Mouse (Mus musculus) adrenal gland, postnatal 25 days (tissue): ENCODE measurements around the gene Cars2. TPM values are rescaled to one million over a fixed set of nuclear protein-coding genes. Genes with fewer than 3 reads are reported as not detected.
A peak's percentile ranks its signal among the peaks of the same experiment; 100 is the strongest.
"Not testable (repeated sequence)": the region's sequence is repeated elsewhere in the genome, so short reads cannot be mapped to it uniquely, and the experiment has no call there.

ENCODE experiments used
- DNase-seq: peaks from one replicate; pipeline ENCODE4 v3.0.0; 2021; ENCODE audit warnings: mixed read lengths
- total RNA-seq: library from RNA; stranded (reverse); gene quantifications from 2 replicates; pipeline ENCODE4 v1.2.3, GENCODE M21; 2021

Gene Cars2
- total RNA-seq, 1 experiment from 2014 or later: 44.8 TPM

DNA sequence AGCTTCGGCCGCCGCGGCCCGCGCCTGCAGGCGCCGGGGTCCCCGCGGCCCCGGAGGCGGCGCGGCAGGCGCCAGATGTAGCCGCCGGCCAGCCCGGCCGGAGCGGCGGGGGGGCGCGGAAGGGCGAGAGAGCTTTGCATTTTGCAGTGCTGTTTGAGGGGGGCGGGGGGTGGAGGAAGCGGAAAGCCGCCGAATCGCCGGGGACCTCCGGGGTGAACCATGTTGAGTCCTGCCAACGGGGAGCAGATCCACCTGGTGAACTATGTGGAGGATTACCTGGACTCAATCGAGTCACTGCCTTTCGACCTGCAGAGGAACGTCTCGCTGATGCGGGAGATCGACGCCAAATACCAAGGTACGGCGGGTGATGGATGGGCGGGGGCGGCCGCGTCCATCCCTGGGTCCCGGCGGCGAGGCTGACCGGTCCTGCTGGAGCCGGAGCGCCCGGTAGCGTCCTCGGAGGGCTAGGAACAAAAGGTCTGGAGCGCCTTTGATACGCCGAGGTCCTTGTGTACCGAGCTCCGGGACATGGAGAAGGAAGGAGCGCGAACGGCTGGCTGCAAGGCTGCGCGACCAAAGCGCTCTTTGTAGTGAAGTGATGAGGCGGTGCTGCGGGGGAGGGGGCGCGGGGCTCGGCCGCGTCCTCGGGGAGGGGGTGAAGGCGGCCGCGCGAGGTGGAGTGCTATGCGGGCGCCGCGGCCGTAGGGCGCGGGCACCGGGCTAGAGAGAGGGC is 6.3 kb upstream of the Cars2 start:
- DNase-seq: peak; percentile 47

DNA sequence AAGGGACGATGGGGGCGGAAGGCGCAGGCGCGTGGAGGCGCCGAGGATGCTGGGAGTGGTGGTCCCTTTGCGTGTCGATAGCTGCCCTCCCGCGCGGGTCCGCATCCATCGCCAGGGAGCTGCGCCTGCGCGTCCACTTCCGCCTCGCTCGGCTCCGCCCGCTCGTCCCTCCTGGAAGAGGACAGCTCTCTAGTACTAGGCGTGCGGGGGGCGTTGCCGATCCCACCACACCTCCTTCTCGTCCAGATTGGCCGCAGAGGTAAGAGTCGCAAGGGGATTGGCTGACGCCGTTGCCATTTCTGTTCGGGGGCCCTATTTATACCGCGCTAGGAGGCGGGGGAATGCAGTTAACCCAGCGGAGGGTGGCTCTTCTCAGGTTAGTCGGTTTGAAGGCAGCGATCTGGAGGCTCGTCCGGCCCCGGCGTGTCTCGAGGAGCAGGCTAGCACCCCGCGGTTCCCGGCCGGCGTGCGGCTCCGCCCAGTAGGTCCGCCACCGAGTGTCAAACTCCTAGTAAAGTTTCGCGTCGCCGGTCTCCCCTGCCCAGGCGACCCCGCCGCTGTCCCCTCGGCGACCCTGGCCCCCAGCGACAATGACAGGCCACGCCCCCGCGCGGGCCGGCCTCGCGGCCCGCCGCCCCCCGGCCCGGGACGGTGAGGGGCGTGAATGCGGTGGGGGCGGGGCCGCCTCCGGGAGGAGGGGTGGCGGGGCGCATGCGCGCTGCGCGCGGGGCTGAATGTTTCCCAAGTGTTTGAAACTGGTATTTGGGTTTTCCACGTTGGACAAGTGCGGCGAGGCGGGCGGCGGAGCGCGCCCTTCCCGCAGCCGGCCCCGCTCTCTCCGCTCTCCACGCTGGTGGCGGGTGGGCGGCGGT is 5.4 kb upstream of the Cars2 start:
- DNase-seq: peak; percentile 98

DNA sequence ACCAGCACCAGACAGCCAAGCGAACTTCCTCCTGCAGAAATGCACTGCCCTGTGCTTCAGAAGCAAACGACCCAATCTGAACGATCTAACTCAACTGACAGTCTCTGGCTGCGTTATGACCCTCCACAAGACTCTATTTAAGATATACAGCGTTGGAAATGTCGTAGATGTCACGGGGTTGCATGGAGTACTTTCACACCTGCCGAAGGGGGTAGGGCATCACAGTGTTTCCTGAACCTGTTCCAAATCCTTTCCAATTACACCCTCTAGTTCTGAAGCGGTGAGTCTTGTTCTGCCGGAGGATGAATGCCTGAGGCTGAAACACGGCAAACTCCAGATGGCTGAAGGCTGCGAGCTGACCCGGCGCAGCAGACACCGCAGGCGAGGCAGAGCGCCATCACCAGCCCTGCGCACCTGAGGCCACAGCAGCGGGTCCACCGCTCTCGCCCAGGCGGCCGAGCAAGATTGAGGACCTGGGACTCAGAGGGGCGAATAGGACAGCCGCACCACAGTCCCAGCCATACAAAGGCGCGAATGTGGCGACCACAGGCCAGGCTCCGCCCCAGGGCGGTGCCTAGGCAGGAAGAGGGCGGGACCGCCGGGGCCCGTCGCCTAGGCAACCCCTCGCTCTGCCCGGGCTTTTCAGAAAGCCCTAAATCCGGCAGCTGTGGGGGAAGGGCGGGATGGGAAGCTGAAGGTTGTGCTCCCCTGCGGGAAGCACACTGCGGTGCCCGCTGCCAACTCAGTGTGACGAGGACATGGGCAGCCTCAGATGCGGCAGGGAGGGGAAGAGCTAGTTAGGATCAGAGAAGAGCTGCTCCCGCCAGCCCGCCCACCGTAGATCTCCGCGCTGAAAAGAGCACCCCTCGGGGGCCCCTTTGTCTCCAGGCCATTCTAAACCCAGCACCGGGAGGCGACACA is 4.5 kb upstream of the Cars2 start, which contains the start of gene Ing1:
Gene Ing1 (plus strand): TSS at position 773 of the 921 bp plus-strand sequence.
- peak; percentile 95 for DNase-seq

DNA sequence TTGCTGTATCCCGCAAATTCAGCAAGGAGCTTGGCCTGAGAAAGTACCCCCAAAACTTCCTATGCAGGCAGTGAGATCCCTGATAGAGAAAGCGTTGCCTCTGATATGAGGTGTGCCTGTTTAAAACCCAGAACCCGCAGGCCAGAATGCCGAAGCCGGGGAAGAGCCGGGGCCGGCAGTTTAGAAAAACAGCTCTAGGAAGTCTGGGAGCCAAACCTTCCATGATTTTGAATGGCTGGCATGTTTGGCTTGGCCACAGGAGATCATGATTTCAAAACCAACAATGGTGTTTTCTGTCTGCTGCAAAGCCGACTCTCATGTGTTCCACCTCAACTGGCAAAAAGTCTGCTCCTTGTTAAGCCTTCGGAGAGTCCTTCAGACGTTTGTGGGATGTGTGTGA is 1.8 kb upstream of the Cars2 start:
- no peak for DNase-seq

DNA sequence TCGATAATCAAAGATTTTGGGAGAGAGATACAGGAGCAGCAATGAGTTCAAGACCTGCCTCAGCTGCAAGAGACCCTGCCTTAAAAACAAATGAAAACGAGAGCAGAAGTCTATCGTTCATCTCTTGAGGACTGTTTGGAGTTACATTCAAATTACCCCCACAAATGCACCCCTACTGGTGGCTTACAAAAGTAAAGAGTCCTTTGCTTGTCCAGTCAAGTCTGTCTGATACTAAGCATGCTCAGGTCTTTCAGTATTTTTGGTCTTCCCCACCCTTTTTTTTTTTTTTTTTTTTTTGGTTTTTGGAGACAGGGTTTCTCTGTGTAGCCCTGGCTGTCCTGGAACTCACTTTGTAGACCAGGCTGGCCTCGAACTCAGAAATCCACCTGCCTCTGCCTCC is 914 bp upstream of the Cars2 start:
- DNase-seq: not testable (repeated sequence)

DNA sequence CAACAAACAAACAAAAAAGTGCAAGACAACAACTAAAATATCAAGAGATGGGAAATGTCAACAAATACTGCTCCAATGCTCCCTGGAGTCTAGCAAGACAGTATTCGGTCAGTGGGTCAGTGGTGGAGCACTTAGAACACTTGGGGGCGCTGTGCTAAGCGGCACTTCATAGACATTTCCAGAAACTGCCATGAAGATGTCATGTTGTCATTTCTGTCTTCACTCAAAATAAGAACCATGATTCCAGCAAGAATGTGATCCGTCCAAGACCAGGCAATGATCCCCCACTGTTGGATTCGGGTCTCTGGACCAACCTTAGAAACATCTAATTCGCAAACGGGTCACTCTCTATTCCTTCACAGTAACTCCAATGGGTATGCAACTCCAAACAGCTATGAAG is 877 bp downstream of the Cars2 start:
- DNase-seq: peak; percentile 48

DNA sequence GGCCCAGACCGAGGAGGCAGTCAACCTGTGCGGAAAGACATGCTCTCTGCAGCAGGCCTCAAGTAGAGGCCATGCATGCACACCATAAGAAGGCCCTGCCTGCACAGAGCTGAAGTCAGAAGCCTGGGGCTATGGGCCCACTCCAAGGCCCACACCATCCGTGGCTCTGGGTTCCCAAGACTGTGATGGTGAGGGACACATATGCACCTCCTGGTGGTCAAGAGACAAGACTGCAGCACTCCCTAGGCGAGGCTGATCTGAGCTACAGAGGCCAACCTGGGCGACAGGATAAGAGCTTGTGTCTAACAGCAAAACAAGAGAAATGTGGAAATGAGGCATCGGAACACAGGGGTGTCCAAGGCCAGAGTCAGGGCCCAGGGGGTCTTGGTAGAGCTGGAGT is 3.5 kb downstream of the Cars2 start:
- DNase-seq: no peak

DNA sequence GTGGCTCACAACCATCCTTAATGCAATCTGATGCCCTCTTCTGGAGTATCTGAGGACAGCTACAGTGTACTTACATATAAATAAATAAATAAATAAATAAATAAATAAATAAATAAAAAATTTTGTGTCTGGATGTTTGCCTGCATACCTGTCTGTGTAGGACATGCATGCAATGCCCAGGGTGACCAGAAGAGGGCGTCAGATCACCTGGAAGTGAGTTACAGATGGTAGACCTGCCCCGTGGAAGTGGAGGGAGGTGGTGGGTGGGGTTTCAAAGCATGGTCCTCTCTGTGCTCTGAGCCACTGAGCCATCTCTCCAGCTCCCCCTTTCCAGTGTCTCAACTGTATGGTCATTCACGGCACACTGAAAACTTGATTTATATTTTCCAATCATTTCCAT is 6.2 kb downstream of the Cars2 start:
- DNase-seq: peak; percentile 64

DNA sequence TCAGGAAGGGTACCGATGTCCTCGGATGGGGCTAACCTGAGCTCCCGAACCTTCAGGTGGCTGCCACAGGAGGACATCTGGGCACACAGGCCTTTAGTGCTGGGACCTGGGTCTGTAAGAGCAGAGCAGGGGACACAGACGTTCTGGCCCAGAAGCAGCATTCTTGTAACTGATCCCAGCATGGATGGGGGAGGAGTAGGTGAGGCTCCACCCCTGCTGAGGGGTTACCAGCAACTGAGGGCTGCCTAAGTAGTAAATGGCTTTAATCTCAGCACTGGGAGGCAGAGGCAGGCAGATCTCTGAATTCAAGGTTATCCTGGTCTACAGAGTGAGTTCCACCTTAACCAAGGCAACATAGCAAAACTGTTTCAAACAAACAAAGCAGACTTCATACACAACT is 7.7 kb downstream of the Cars2 start:
- DNase-seq: no peak

DNA sequence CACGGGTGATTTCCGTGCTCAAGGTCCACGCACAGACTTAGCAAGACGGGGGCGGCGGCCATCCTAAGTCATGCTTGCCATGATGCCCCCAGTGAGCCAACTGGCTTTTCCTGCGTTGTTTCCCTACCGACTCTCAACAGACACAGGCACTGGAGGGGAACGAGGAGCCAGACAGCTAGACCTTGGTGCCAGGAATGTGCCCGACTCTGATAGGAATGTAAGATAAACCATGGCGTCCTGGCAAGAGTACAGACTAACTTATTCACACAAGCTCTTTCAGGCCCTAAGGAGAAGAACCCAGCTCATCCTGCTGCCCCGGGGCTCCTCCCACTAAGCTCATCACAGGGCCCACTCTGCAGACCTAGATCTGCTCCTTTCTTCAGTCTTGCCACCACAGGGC is 8.6 kb downstream of the Cars2 start:
- no peak for DNase-seq

DNA sequence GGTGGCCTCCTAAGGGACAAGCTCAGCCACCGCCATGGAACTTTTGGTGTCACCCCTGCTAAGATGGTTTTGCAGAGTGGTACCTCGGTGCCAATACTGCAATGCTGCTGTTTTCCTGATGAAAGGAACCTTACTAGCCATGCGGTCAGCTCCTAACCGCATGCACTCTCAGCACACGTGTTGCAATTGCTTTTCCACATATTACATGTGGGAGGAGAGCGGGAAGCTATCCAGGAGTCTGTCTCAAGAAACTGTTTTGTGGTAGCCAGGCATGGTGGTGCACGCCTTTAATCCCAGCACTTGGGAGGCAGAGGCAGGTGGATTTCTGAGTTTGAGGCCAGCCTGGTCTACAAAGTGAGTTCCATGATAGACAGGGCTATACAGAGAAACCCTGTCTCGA is 10.4 kb downstream of the Cars2 start:
- no peak for DNase-seq

DNA sequence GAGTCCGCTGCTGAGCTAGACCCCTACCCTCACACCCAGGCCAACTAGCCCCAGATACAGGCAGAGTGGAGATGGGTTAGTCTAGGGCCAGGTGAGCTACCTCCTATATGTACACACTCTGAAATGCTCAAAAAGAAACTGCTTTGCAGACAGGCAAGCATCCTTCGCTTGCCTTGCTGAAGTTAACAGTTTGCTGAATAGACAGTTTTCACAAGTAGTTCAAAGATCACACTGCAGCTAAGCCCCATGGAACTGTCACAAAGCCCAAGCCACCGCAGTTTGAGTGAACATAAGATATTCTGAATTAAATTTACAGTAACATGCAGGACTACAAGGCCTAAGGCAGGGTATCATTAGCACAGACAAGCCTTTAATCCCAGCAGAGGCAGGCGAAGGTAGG is 11.5 kb downstream of the Cars2 start:
- DNase-seq: no peak

DNA sequence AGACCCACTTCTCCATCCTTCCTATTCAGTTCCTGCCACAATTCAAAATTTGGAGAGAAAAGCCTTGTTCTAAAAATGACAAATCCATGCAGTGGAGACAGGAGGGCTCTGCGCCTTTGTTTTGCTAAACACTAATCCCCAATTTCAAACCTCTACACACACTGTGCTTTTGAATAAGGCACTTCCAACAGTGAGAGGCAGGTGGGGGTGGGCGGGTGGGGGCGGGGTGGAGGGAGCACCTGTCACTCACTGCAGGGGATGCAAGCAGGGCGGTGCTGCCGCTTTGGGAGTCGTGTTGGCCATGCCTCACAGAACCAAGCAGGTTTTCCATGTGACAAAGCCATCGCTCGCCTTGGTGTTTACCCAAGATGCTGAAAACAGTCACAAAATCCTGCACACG is 16.1 kb downstream of the Cars2 start:
- DNase-seq: no peak

DNA sequence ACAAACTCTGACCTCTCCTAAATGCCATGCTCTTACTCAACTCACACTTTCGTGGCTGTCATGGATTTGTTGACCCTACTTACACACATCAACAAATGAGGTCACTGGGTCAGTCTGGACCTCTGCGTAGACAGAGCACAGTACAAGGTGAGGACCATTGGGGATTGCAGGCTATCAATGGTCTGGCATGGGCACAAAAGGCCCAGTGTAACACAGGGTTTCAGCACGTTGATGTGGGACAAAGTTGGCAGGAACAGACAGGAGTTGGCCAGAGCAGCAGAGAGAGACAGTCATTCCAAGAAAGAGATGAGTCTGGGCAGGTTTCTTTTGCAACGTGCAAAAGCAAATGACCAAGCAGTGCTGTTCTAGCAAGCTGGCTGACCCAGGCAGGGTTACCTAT is 19.7 kb downstream of the Cars2 start:
- no peak for DNase-seq

DNA sequence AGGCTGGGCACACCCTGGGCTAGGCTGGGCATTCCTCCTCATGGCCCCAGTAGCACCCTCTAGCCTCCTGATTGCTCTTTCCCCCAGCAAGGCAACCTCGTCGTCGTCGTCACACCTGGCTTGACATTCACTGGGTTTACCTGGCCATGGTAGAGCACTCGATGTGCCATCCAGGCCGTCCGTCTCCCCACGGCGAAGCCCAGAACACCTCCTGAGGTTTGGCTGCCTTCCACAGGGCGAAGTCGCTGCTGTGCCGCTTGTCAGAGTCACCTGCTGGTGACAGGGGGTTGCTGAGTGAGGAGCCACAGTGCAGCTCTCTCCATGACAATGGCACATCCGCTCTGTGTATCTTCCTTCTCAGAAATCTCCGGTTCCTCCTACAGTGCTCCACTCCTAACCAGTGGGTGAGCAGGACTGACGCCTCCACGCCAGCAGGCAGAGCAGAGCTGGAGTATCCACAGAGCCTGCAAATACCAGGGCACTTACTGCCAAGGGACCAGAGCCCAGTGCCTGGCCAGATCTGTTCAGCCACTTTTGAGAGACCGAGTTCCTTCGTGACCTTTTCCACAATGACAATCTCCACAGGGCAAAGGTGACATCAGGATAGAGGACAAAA is 20.3 kb downstream of the Cars2 start:
- no peak for DNase-seq

DNA sequence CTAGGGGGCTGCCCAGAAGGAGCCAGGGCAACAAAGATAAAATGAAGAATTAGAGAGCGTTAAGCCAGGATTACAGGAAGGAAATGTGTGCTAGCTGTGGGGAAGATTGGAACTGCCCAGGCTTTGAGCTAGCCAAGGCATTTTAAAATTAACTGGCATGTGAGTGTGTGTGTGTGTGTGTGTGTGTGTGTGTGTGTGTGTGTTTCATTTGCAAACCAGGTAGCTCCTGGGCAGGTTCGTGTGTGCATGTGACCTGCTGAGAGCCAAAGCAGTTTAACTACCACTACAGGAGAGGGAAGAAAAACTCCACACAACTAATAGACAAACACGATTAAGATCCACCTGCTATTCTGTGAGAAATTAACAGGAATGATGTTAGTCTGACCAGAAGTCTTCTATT is 27.3 kb downstream of the Cars2 start:
- no peak for DNase-seq

DNA sequence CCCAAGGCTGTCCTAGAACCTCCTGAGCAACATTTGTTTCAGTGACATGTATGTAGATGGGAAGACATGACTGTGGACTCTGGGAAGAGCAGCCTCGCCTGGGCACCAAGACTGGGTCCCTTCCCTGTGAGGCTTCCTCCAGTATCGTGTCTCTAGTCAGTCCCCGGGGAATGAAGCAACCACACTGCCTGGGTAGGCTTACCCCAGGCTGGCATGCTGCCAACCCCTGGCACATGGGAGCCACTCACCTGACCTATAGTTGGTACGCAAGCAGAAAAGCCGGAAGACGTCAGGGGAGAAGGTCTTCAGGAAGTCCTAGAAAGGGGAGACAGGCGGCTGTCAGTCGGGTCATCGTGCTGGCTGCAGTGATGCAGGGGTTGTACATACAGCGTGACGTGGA is 31.9 kb downstream of the Cars2 start:
- DNase-seq: no peak

DNA sequence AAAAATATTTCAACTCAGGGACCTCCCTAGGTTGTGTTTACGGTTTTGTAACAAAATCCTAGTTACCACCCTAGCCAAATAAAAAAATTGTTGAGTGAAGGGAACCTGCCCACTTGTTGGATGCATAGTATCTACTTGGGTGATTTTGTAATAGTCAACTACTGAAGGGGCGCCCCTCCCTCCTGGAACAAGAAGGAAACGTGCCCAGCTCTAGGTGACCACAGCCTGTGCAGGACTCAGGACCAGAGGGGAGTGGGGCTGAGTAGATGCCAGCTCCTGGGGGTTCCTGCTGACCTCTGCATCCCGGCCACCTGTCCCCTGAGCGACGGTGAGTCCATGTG is 32.6 kb downstream of the Cars2 start:
- no peak for DNase-seq

DNA sequence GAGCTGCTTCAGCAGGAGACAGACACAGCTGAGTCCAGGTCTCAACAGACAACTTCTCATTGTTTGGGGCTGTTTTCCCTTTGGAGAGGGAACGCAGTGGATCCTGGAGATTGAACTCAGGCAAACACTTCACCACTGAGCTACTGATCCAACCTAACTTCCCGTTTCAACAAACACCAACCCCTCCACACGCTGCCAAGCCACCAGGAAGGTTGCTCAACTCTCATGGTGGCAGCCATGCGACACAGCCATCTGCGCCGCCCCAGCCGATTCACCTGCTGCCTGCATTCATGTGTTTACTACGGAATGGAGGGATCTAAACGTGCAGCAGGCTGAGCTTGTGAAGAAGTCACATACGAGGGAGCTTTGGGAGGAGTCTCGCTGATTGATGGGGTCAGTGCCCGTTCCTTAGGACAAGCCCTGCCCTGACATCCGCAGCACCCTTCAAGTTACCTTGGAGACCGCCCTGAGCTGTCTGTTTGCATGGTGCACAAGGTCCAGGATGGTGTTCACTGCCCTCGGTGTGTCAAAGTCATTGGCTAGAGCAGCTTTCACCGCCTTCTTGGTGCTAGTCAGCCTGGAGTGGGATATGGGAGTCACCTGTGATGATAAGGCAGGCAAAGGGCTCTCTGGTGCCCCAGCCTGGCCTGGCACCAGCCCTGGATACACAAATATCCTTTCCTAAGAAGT is 33.1 kb downstream of the Cars2 start:
- no peak for DNase-seq

DNA sequence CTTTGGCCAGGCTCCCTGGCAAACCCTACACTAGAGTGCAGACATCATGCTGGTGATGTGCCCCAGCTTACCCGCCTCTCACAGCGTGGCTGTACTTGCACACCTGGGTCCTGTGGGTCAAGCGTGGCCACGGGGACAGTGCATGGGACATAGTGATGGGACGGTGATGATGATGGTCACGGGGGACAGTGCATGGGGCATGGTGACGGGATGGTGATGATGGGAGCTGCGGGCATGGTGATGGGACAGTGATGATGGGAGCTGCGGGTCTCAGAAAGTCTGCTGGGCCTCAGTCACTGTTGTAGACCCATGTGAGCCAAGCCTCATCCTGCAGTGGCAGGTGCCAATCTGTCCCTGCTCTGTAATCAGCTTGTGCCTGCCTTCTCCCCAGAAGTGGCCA is 34.3 kb downstream of the Cars2 start:
- DNase-seq: no peak

DNA sequence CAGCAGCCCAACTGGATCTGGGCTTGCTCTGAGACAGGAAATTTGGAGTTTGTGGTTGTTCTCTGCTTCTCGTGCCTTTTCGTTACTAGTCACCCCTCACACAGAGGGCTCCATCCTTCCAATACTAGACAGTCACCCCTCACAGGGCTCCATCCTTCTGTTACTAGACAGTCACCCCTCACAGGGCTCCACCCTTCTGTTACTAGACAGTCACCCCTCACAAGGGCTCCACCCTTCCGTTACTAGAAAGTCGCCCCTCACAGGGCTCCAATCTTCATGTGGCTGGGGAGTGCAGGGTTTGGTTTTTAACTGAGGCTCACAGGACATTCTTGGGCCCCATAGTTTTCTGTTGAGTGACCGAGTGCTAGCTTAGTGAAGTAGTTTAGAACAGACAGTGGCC is 37.3 kb downstream of the Cars2 start:
- no peak for DNase-seq

DNA sequence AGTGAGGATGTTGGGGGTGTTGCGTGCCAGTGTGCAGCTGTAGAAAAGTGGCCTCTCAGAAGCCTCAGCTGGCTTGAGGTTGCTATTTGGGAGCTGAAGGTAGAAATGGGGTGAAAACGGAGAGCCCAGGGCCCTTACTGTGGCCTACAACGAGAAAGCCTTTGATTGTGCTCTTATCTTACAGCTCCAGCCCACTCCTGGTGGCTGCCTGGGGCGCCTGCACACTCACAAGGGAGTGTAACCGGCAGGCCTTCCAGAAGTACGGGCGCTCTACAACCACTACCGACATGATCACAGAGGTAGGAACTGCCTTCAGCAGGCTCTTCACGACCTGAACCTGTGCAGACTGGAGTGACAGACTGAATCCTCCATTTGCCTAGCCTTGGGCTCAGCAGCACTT is 37.9 kb downstream of the Cars2 start:
- no peak for DNase-seq
